Mouse (Mus musculus): ENCODE measurements around the gene Eif3j1. TPM values are rescaled to one million over a fixed set of nuclear protein-coding genes. Genes with fewer than 3 reads are reported as not detected.
"Not testable (repeated sequence)": the region's sequence is repeated elsewhere in the genome, so short reads cannot be mapped to it uniquely, and the experiment has no call there.

Gene Eif3j1
- polyA plus RNA-seq, 1 experiment from 2014 or later, result 12.2 TPM

- H3K4me2 ChIP-seq (replicated peaks), result no peak overlapping the region
- H3K36me3 ChIP-seq, result peaks cover 59% of the 10 kb centered on the region
- H3K27ac ChIP-seq, result no peak overlapping the region
- H3K4me3 ChIP-seq, result no peak overlapping the region
- ATAC-seq (ENCODE audit: low FRiP score, low read depth), result no peak
- no peak overlapping the region for H3K9ac ChIP-seq
- no peaks in the 10 kb centered on the region for H3K9me3 ChIP-seq
- WGBS, result 90% methylated on average over 11 of the region's 11 CpGs
- no peaks in the 10 kb centered on the region for H3K4me1 ChIP-seq
- H3K27me3 ChIP-seq, result no peaks in the 10 kb centered on the region
These were observed 31.2 kb downstream of the Eif3j1 start for GRCm38 (mm10) chr2:122059365-122060115.

DNA sequence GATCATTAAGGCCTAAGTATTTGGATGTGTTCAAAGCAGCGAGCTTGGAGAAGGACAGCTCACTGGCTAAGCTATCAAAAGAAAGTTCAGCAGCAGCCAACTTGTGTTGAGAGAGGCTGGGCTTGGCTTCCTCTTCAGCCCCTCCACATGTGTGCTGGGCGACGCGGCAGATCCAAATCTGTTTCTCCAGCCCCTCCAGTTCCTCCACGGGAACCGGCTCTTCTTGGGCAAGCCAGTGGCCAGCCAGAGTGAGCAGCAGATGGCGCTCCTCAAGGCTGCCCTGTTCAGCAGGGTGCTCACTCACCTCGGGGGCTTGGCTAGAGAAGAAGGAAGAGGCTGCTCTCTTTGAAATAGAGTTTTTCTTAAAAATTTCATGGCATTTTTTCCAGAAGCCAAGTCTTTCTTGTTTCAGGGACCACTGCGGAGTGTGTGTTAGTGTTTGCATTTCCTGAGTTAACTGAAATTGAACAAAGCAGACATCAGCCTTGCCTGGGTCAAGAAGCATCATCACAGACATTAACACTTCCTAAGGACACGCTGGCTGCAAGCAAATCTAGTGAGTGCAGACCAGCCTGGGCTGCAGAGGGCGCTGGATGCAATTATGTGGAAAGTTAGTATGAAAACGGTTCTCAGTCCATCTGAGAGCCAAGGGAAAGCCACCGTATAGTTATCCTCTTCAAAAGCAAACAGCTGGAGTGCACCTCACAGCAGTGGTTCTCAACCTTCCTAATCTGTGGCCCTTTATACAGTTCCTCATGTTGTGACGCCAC, 37.0 kb downstream of the Eif3j1 start:
- Histone ChIP-seq H3K9me3 (no peaks in the 10 kb centered on the region), H3K4me3 (no peak overlapping the region), H3K9ac (no peak overlapping the region), H3K4me2 (replicated peaks) (no peak overlapping the region), H3K27ac (no peak overlapping the region), H3K4me1 (no peaks in the 10 kb centered on the region), H3K27me3 (no peaks in the 10 kb centered on the region), H3K36me3 (peaks cover 66% of the 10 kb centered on the region)
- WGBS, result 46% methylated on average over 14 of the region's 14 CpGs
- no peak for ATAC-seq (ENCODE audit: low FRiP score, low read depth)

GRCm38 (mm10) chr2:122066241-122066640, 37.9 kb downstream of the Eif3j1 start:
- WGBS, result 60% methylated on average over 8 of the region's 8 CpGs
- peaks cover 66% of the 10 kb centered on the region for H3K36me3 ChIP-seq
- no peak overlapping the region for H3K4me3 ChIP-seq
- ATAC-seq (ENCODE audit: low FRiP score, low read depth), result no peak
- H3K27me3 ChIP-seq, result no peaks in the 10 kb centered on the region
- H3K9ac ChIP-seq, result no peak overlapping the region
- H3K4me2 ChIP-seq (replicated peaks), result no peak overlapping the region
- no peaks in the 10 kb centered on the region for H3K4me1 ChIP-seq
- no peaks in the 10 kb centered on the region for H3K9me3 ChIP-seq
- H3K27ac ChIP-seq, result no peak overlapping the region

DNA sequence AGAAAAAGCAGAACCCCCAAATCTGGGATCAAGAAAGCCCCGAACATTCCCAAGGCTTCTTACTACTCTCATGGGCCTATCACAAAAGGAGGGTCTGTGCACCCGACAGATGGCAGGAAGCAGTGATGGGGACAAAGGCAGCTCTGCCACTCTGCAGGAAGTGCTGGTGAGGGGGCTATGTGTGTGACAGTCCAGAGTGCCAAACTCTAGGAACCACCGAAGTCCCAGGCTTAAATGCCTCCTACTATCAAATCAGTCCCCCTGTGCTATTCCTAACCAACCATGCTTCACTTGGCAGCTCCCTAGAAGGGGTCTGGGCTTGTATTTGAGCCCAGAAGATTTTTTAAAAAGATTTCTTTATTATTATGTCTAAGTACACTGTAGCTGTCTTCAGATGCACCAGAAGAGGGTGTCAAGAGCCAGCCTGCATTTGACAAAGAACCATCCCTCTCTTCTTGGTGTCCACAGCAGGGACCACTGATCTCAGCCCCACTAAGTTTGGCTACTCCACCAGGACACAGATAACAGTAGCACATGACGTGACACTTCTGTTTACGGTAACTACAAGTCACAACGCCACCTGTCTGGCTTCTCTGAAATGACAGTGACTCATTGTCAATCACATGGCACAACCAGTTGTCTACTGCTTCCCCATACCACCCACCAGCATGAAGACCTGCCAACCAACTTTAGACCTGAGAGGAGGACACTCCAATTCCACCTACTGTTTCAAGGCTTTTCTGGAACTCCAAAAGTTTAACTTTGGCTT, 41.0 kb downstream of the Eif3j1 start:
- no peaks in the 10 kb centered on the region for H3K9me3 ChIP-seq
- no peak overlapping the region for H3K27ac ChIP-seq
- no peak overlapping the region for H3K9ac ChIP-seq
- 88% methylated on average over 6 of the region's 6 CpGs for WGBS
- ATAC-seq (ENCODE audit: low FRiP score, low read depth), result no peak
- peaks cover 69% of the 10 kb centered on the region for H3K36me3 ChIP-seq
- no peaks in the 10 kb centered on the region for H3K27me3 ChIP-seq
- H3K4me2 ChIP-seq (replicated peaks), result no peak overlapping the region
- H3K4me1 ChIP-seq, result no peaks in the 10 kb centered on the region
- H3K4me3 ChIP-seq, result no peak overlapping the region

GRCm38 (mm10) chr2:122069922-122070321, 41.6 kb downstream of the Eif3j1 start:
- Histone ChIP-seq H3K9ac (no peak overlapping the region), H3K9me3 (no peaks in the 10 kb centered on the region), H3K4me2 (replicated peaks) (no peak overlapping the region), H3K4me1 (no peaks in the 10 kb centered on the region), H3K4me3 (no peak overlapping the region), H3K27ac (no peak overlapping the region), H3K27me3 (no peaks in the 10 kb centered on the region), H3K36me3 (peaks cover 68% of the 10 kb centered on the region)
- no peak for ATAC-seq (ENCODE audit: low FRiP score, low read depth)
- 42% methylated on average over 5 of the region's 5 CpGs for WGBS

DNA sequence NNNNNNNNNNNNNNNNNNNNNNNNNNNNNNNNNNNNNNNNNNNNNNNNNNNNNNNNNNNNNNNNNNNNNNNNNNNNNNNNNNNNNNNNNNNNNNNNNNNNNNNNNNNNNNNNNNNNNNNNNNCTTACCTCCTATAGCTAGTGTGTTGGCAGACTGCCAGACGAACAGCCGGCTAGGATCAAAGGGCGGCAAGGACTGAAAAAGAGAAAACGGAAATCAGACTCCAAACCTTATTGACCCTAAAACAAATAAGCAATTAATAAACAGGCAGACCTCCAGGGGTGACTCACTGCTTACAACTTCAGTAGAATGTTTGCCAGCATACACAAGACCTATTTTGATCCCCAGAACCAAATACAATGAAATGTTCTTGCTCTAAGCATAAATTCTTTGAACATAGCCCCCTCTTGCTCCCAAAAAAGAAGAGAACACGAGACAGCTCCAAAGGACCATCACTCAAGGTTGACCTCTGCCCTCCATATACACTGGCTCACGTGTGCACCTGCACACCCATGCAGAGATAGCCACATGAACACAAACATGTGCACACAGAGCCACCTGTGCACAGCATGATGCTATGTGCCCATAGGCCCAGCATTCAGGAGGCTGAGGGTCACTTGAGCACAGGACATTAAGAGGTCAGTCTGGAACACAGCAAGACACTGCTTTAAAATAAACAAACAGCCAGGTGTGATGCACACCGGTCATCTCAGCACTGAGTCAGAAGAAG, 53.5 kb downstream of the Eif3j1 start:
- H3K4me3 ChIP-seq, result no peak overlapping the region
- no peaks in the 10 kb centered on the region for H3K9me3 ChIP-seq
- no peaks in the 10 kb centered on the region for H3K27me3 ChIP-seq
- no peaks in the 10 kb centered on the region for H3K4me1 ChIP-seq
- H3K9ac ChIP-seq, result no peak overlapping the region
- H3K4me2 ChIP-seq (replicated peaks), result no peak overlapping the region
- no peak overlapping the region for H3K27ac ChIP-seq
- no peak for ATAC-seq (ENCODE audit: low FRiP score, low read depth)
- H3K36me3 ChIP-seq, result peaks cover 68% of the 10 kb centered on the region
- WGBS, result 28% methylated on average over 7 of the region's 7 CpGs

DNA sequence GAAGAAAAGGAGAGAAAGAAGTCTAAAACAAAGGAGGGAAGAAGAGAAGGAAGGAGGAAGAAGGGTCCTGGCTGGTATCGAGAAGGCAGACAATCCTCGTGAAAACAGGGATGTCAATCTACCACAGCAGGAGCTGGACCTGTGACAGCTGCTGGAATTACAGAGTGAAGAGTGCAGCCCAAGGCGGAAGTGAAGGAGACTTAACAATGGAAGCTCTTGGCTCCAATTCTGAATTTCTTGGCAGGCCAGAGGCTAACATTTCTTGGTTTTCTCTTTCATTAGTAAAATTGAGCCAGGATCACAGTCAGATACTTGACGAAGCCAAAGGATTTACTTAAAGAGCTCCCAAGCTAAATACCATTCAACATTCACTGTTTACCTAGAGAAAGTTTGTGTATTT, 58.1 kb downstream of the Eif3j1 start:
- Histone ChIP-seq H3K9me3 (no peaks in the 10 kb centered on the region), H3K27me3 (no peaks in the 10 kb centered on the region), H3K4me1 (no peaks in the 10 kb centered on the region), H3K27ac (no peak overlapping the region), H3K36me3 (peaks cover 77% of the 10 kb centered on the region), H3K4me3 (no peak overlapping the region), H3K4me2 (replicated peaks) (no peak overlapping the region), H3K9ac (no peak overlapping the region)
- ATAC-seq (ENCODE audit: low FRiP score, low read depth), result no peak
- 79% methylated on average over 4 of the region's 4 CpGs for WGBS

DNA sequence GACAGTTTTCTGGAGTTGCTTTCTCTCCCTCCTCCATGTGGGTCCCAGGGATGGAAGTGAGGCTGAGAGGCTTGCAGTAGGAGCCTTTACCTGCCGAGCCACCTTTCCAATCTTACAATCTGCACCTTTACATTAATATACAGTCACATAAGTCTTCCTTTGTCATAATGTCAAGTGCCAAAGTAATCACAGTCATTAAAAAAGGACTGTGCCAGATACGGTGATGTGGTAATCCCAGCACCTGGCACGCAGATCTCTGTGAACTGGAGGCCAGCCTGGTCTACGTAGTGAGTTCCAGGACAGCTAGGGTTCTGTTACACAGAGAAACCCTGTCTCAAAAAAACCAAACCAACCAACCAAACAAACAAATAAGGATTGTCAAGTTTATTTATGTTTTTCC, 65.5 kb downstream of the Eif3j1 start:
- Histone ChIP-seq H3K4me3 (no peak overlapping the region), H3K27ac (no peak overlapping the region), H3K27me3 (no peaks in the 10 kb centered on the region), H3K9ac (no peak overlapping the region), H3K4me2 (replicated peaks) (no peak overlapping the region), H3K4me1 (no peaks in the 10 kb centered on the region), H3K36me3 (peaks cover 82% of the 10 kb centered on the region), H3K9me3 (no peaks in the 10 kb centered on the region)
- ATAC-seq (ENCODE audit: low FRiP score, low read depth), result no peak
- 86% methylated on average over 4 of the region's 4 CpGs for WGBS

GRCm38 (mm10) chr2:122097686-122098085, 69.3 kb downstream of the Eif3j1 start:
- not testable (repeated sequence) for H3K27ac ChIP-seq; ATAC-seq (ENCODE audit: low FRiP score, low read depth); H3K4me1 ChIP-seq; H3K27me3 ChIP-seq; H3K4me3 ChIP-seq; H3K9me3 ChIP-seq; H3K4me2 ChIP-seq (replicated peaks); H3K9ac ChIP-seq
- H3K36me3 ChIP-seq, result peaks cover 80% of the 10 kb centered on the region
- 81% methylated on average over 5 of the region's 5 CpGs for WGBS

DNA sequence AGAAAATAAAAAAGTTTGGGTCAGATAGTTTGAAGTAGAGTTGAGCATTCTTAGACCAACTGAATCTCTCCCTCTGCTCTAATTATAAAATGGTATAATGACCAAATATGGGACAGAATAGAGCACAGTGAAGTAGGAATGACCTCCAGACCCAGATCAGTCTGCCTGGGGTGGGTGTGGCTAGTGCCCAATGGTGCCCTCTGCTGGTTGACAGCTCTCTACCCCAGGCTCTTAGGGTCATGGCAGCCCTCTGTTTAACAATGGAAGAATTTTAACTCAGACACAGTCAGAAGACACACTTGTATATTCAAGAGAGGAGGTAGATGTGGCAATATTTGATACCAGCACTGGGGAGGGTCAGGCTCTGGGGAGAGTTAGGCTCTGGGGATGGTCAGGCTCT, 73.7 kb downstream of the Eif3j1 start:
- Histone ChIP-seq H3K4me1 (no peaks in the 10 kb centered on the region), H3K4me2 (replicated peaks) (no peak overlapping the region), H3K27me3 (no peaks in the 10 kb centered on the region), H3K36me3 (peaks cover 68% of the 10 kb centered on the region), H3K9ac (no peak overlapping the region), H3K27ac (no peak overlapping the region), H3K4me3 (no peak overlapping the region), H3K9me3 (no peaks in the 10 kb centered on the region)
- no peak for ATAC-seq (ENCODE audit: low FRiP score, low read depth)

Data from limb, embryonic 13.5 days (tissue).